Mouse (Mus musculus): Measurements from ENCODE around the gene C130032M10Rik. TPM values are rescaled to one million over a fixed set of nuclear protein-coding genes. Genes with fewer than 3 reads are reported as not detected.
A peak's percentile ranks its signal among the peaks of the same experiment; 100 is the strongest.

The C130032M10Rik gene
- polyA plus RNA-seq, 1 experiment, result not detected

GRCm38 (mm10) chr9:114496469-114496868, 19.0 kb upstream of the C130032M10Rik start:
- H3K36me3 ChIP-seq (replicated peaks; ENCODE audit: low read length), result no peaks in the 10 kb centered on the region
- no peak for TF ChIP-seq FLI1 (IDR thresholded peaks at IDR 0.05; ENCODE audit: low read length)
- no peak for TF ChIP-seq GATA1 (IDR thresholded peaks at IDR 0.05; ENCODE audit: borderline replicate concordance, low read length)
- peaks cover 22% of the 10 kb centered on the region for H3K4me1 ChIP-seq
- peaks cover 22% of the 10 kb centered on the region for H3K9me3 ChIP-seq
- no peak overlapping the region for H3K4me3 ChIP-seq (replicated peaks)
- peaks cover 63% of the 10 kb centered on the region for H3K27me3 ChIP-seq (replicated peaks)

- TF ChIP-seq FLI1 (IDR thresholded peaks at IDR 0.05; ENCODE audit: low read length), result no peak
- TF ChIP-seq GATA1 (IDR thresholded peaks at IDR 0.05; ENCODE audit: borderline replicate concordance, low read length), result no peak
- Histone ChIP-seq H3K27me3 (replicated peaks) (peaks cover 58% of the 10 kb centered on the region), H3K4me1 (peaks cover 34% of the 10 kb centered on the region), H3K4me3 (replicated peaks) (peak overlapping the region; percentile 23), H3K9me3 (peaks cover 13% of the 10 kb centered on the region), H3K36me3 (replicated peaks; ENCODE audit: low read length) (no peaks in the 10 kb centered on the region)
Measured at GRCm38 (mm10) chr9:114498218-114498617, 17.3 kb upstream of the C130032M10Rik start.

GRCm38 (mm10) chr9:114499783-114500515, 15.5 kb upstream of the C130032M10Rik start:
- Histone ChIP-seq H3K4me3 (replicated peaks) (no peak overlapping the region), H3K4me1 (peaks cover 35% of the 10 kb centered on the region), H3K36me3 (replicated peaks; ENCODE audit: low read length) (no peaks in the 10 kb centered on the region), H3K27me3 (replicated peaks) (peaks cover 67% of the 10 kb centered on the region), H3K9me3 (peaks cover 13% of the 10 kb centered on the region)
- TF ChIP-seq FLI1 (IDR thresholded peaks at IDR 0.05; ENCODE audit: low read length) (no peak), GATA1 (IDR thresholded peaks at IDR 0.05; ENCODE audit: borderline replicate concordance, low read length) (no peak)

- TF ChIP-seq FLI1 (IDR thresholded peaks at IDR 0.05; ENCODE audit: low read length) (no peak), GATA1 (IDR thresholded peaks at IDR 0.05; ENCODE audit: borderline replicate concordance, low read length) (no peak)
- no peaks in the 10 kb centered on the region for H3K36me3 ChIP-seq (replicated peaks; ENCODE audit: low read length)
- H3K27me3 ChIP-seq (replicated peaks), result peaks cover 67% of the 10 kb centered on the region
- peaks cover 13% of the 10 kb centered on the region for H3K9me3 ChIP-seq
- no peak overlapping the region for H3K4me3 ChIP-seq (replicated peaks)
- H3K4me1 ChIP-seq, result peaks cover 35% of the 10 kb centered on the region
Measured at GRCm38 (mm10) chr9:114501111-114501510, 14.4 kb upstream of the C130032M10Rik start.

GRCm38 (mm10) chr9:114501913-114502312, 13.6 kb upstream of the C130032M10Rik start:
- peaks cover 69% of the 10 kb centered on the region for H3K27me3 ChIP-seq (replicated peaks)
- TF ChIP-seq FLI1 (IDR thresholded peaks at IDR 0.05; ENCODE audit: low read length) (no peak), GATA1 (IDR thresholded peaks at IDR 0.05; ENCODE audit: borderline replicate concordance, low read length) (no peak)
- peaks cover 39% of the 10 kb centered on the region for H3K4me1 ChIP-seq
- H3K9me3 ChIP-seq, result peaks cover 13% of the 10 kb centered on the region
- no peak overlapping the region for H3K4me3 ChIP-seq (replicated peaks)
- H3K36me3 ChIP-seq (replicated peaks; ENCODE audit: low read length), result no peaks in the 10 kb centered on the region

GRCm38 (mm10) chr9:114502711-114503427, 12.6 kb upstream of the C130032M10Rik start:
- peaks cover 39% of the 10 kb centered on the region for H3K4me1 ChIP-seq
- peaks cover 68% of the 10 kb centered on the region for H3K27me3 ChIP-seq (replicated peaks)
- H3K36me3 ChIP-seq (replicated peaks; ENCODE audit: low read length), result no peaks in the 10 kb centered on the region
- no peak overlapping the region for H3K4me3 ChIP-seq (replicated peaks)
- no peak for TF ChIP-seq FLI1 (IDR thresholded peaks at IDR 0.05; ENCODE audit: low read length)
- no peak for TF ChIP-seq GATA1 (IDR thresholded peaks at IDR 0.05; ENCODE audit: borderline replicate concordance, low read length)
- H3K9me3 ChIP-seq, result peaks cover 16% of the 10 kb centered on the region

GRCm38 (mm10) chr9:114504816-114505215, 10.7 kb upstream of the C130032M10Rik start, which contains the start of gene Ccr4:
TSS of gene Ccr4 (minus strand) at chr9:114504916.
- H3K4me3 ChIP-seq (replicated peaks), result no peak within 1 kb of the TSS

GRCm38 (mm10) chr9:114506564-114506963, 8.9 kb upstream of the C130032M10Rik start:
- Histone ChIP-seq H3K36me3 (replicated peaks; ENCODE audit: low read length) (no peaks in the 10 kb centered on the region), H3K4me3 (replicated peaks) (no peak overlapping the region), H3K9me3 (peaks cover 27% of the 10 kb centered on the region), H3K27me3 (replicated peaks) (peaks cover 79% of the 10 kb centered on the region), H3K4me1 (peaks cover 22% of the 10 kb centered on the region)
- no peak for TF ChIP-seq FLI1 (IDR thresholded peaks at IDR 0.05; ENCODE audit: low read length)
- no peak for TF ChIP-seq GATA1 (IDR thresholded peaks at IDR 0.05; ENCODE audit: borderline replicate concordance, low read length)

More at GRCm38 (mm10) chr9:114504816-114505215, 10.7 kb upstream of the C130032M10Rik start, which contains the start of gene Ccr4:
- peaks cover 30% of the 10 kb centered on the region for H3K9me3 ChIP-seq
- peaks cover 32% of the 10 kb centered on the region for H3K4me1 ChIP-seq
- H3K36me3 ChIP-seq (replicated peaks; ENCODE audit: low read length), result no peaks in the 10 kb centered on the region
- H3K27me3 ChIP-seq (replicated peaks), result peaks cover 74% of the 10 kb centered on the region
- no peak for TF ChIP-seq GATA1 (IDR thresholded peaks at IDR 0.05; ENCODE audit: borderline replicate concordance, low read length)
- no peak for TF ChIP-seq FLI1 (IDR thresholded peaks at IDR 0.05; ENCODE audit: low read length)

GRCm38 (mm10) chr9:114507421-114507820, 8.1 kb upstream of the C130032M10Rik start:
- TF ChIP-seq FLI1 (IDR thresholded peaks at IDR 0.05; ENCODE audit: low read length), result no peak
- no peak for TF ChIP-seq GATA1 (IDR thresholded peaks at IDR 0.05; ENCODE audit: borderline replicate concordance, low read length)
- peaks cover 34% of the 10 kb centered on the region for H3K9me3 ChIP-seq
- H3K4me3 ChIP-seq (replicated peaks), result no peak overlapping the region

GRCm38 (mm10) chr9:114509785-114510184, 5.7 kb upstream of the C130032M10Rik start:
- H3K9me3 ChIP-seq, result peaks cover 53% of the 10 kb centered on the region

More at GRCm38 (mm10) chr9:114507421-114507820, 8.1 kb upstream of the C130032M10Rik start:
- no peaks in the 10 kb centered on the region for H3K36me3 ChIP-seq (replicated peaks; ENCODE audit: low read length)
- H3K4me1 ChIP-seq, result peaks cover 19% of the 10 kb centered on the region
- H3K27me3 ChIP-seq (replicated peaks), result peaks cover 82% of the 10 kb centered on the region

More at GRCm38 (mm10) chr9:114509785-114510184, 5.7 kb upstream of the C130032M10Rik start:
- Histone ChIP-seq H3K27me3 (replicated peaks) (peaks cover 85% of the 10 kb centered on the region), H3K4me1 (peaks cover 10% of the 10 kb centered on the region; the same call in 1 of the 2 replicates), H3K4me3 (replicated peaks) (no peak overlapping the region), H3K36me3 (replicated peaks; ENCODE audit: low read length) (no peaks in the 10 kb centered on the region)
- TF ChIP-seq GATA1 (IDR thresholded peaks at IDR 0.05; ENCODE audit: borderline replicate concordance, low read length) (no peak), FLI1 (IDR thresholded peaks at IDR 0.05; ENCODE audit: low read length) (no peak)

Measured in megakaryocyte, embryonic 14.5 days (primary cell).